Mouse (Mus musculus) forebrain, embryonic 10.5 days (tissue): ENCODE measurements at regions not wholly inside any gene's neighbourhood (a gene's known extent, or its start where the extent isn't known, plus 50 kb on each side); places are given as distances from the start of the nearest gene placed in this dataset.
"Not testable (repeated sequence)": the region's sequence is repeated elsewhere in the genome, so short reads cannot be mapped to it uniquely, and the experiment has no call there.

Experiments used
- DNase-seq: peaks from one replicate; pipeline ENCODE4 v3.0.0-alpha.2; 2017; ENCODE audit warnings: low spot score; ENCODE audit errors: extremely low spot score
- H3K27ac ChIP-seq: fragments of 300-500 bp; sonication (generic); 2 replicates; pipeline ENCODE4 v1.5.1; 2016; ENCODE audit warnings: mild to moderate bottlenecking
- H3K27me3 ChIP-seq: fragments of 300-500 bp; sonication (generic); 2 replicates; pipeline ENCODE4 v1.6.1; 2016; ENCODE audit warnings: mild to moderate bottlenecking; ENCODE audit not compliant: poor library complexity, severe bottlenecking
- H3K36me3 ChIP-seq: fragments of 300-500 bp; sonication (generic); replicated peaks from 2 replicates; pipeline ENCODE4 v1.6.1; 2016; ENCODE audit warnings: mild to moderate bottlenecking, moderate library complexity
- H3K4me1 ChIP-seq: fragments of 300-500 bp; sonication (generic); 2 replicates; pipeline ENCODE4 v1.6.1; 2016
- H3K4me3 ChIP-seq: fragments of 300-500 bp; sonication (generic); 2 replicates; pipeline ENCODE4 v1.5.1; 2016; ENCODE audit warnings: mild to moderate bottlenecking, moderate library complexity
- H3K9me3 ChIP-seq: fragments of 300-500 bp; sonication (generic); 2 replicates; pipeline ENCODE4 v1.6.1; 2016; ENCODE audit warnings: mild to moderate bottlenecking, moderate library complexity
- WGBS: fragments of 180-500 bp; shearing (Covaris S2); methylation state at CpG from one replicate; pipeline ENCODE4 v1.1.7; 2016; 5-methylcytosine and 5-hydroxymethylcytosine counted together

DNA sequence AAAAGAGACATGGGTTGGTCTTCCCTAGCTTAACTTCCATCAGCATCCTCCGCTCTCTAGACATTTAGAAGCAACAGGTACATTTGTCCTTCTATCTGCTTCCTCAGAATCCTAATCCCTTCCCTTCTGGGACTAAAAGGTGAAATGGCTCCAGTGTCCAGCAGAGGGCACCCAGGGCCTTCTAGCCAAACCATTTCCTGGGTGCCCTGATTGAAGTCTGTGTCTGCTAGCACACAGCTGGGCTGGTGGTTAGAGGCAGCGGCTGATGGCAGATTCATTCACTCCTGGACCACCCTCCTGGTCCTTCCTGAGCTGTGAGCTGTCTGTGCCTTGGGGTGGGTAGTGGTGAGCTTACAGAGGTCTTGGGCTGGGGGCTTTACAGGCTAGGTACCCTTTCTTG lies 76.5 kb upstream of the Col13a1 start:
- H3K27me3 ChIP-seq = no peaks in the 10 kb centered on the region
- DNase-seq = peak; percentile 40
- H3K4me3 ChIP-seq = no peak overlapping the region
- H3K36me3 ChIP-seq = no peaks in the 10 kb centered on the region
- H3K4me1 ChIP-seq = peaks cover 8% of the 10 kb centered on the region; the same call in 1 of the 2 replicates
- no peak overlapping the region for H3K27ac ChIP-seq
- H3K9me3 ChIP-seq = no peaks in the 10 kb centered on the region
- 53% methylated on average over 2 of the region's 2 CpGs for WGBS

DNA sequence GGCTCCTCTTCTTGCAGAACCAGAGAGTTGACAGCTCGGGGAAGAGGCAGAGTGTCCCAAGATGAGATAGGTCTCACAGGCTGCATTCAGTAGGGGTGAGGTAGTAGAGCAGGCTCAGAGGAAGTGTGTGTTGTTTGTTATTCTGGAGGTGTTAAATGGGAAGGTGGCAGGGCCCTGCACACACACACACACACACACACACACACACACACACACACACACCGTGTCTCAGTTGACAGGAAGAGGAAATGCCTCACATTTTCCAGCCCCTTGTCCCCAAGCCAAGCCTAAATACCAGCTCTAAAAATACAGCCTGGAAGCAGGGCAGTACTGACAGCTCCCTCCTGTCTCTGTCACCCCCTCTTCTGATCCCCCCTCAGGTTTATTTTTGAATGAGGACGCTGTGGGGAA lies 70.9 kb upstream of the Col13a1 start:
- no peak for DNase-seq

DNA sequence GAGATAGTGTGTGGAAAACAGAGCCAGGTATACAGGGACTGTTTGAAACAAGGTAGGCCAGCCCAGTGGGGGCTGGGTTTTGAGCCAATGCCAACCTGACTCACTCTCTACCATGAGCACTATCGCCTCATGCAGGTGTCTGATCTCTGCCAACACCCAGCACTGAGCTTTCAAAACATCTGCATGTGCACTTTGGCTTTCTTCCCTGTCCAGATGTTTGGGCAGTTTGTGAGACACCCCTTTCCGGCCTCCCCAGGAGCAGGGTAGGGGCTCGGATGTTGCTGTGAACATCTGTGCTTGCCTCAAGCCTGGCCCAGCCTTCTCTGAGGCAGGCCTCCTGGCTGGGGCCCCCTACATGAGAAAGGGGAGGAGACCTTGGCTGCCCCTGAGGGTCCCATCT lies 65.5 kb upstream of the Col13a1 start:
- Histone ChIP-seq H3K36me3 (no peaks in the 10 kb centered on the region), H3K27me3 (no peaks in the 10 kb centered on the region), H3K4me3 (no peak overlapping the region), H3K9me3 (peaks cover 15% of the 10 kb centered on the region), H3K4me1 (peaks cover 4% of the 10 kb centered on the region; the same call in 1 of the 2 replicates), H3K27ac (no peak overlapping the region)
- no peak for DNase-seq
- 93% methylated on average over 3 of the region's 3 CpGs for WGBS

More for the DNA sequence above, 70.9 kb upstream of the Col13a1 start:
- Histone ChIP-seq H3K4me3 (no peak overlapping the region), H3K9me3 (no peaks in the 10 kb centered on the region), H3K4me1 (peaks cover 8% of the 10 kb centered on the region; the same call in 1 of the 2 replicates), H3K27ac (no peak overlapping the region), H3K36me3 (no peaks in the 10 kb centered on the region), H3K27me3 (no peaks in the 10 kb centered on the region)
- WGBS = 60% methylated on average over 3 of the region's 3 CpGs

DNA sequence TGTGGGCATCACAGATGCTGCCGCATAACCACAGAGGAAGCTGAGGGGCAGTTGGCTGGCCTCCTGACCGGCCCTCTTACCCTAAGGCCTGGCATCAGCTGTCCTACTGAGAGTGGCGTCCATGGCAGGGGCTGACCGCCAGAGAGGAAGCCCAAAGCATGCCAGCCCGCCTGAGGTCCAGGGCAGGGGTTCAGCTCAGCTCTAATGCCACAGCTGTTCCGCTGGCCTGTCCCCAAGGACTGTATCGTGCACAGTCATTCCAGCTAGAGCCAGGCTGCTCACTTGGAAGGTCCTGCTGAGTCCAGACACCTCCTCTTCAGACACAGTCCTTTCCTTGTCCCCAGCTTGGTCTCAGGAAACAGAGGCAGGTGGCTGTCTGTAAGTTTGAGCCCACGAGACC lies 61.0 kb upstream of the Col13a1 start:
- WGBS = 87% methylated on average over 8 of the region's 8 CpGs
- no peaks in the 10 kb centered on the region for H3K36me3 ChIP-seq
- H3K9me3 ChIP-seq = peaks cover 17% of the 10 kb centered on the region
- DNase-seq = no peak
- no peak overlapping the region for H3K27ac ChIP-seq
- H3K4me1 ChIP-seq = peaks cover 4% of the 10 kb centered on the region; the same call in 1 of the 2 replicates
- H3K4me3 ChIP-seq = no peak overlapping the region
- H3K27me3 ChIP-seq = no peaks in the 10 kb centered on the region

DNA sequence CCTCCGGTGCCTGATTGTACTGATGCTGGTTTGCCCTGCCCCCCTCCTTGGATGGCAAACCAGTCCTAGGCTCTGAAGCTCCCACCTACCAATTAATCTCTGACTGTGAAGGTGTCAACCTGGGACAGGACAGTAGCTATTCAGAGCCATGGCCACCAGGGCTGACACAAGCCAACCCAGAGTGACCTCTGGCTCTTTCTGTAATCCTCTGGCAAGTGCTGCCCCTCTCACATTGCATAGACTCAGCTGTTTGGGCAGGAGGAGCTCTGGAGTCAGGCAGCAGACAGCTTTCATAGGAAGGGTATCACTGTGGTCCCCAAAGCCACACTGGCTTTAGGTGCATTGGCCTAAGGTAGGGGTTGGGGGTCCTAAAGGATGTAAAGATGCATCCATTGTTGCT lies 59.7 kb upstream of the Col13a1 start:
- 95% methylated on average over 1 of the region's 1 CpGs for WGBS
- no peak overlapping the region for H3K4me3 ChIP-seq
- H3K27me3 ChIP-seq = no peaks in the 10 kb centered on the region

DNA sequence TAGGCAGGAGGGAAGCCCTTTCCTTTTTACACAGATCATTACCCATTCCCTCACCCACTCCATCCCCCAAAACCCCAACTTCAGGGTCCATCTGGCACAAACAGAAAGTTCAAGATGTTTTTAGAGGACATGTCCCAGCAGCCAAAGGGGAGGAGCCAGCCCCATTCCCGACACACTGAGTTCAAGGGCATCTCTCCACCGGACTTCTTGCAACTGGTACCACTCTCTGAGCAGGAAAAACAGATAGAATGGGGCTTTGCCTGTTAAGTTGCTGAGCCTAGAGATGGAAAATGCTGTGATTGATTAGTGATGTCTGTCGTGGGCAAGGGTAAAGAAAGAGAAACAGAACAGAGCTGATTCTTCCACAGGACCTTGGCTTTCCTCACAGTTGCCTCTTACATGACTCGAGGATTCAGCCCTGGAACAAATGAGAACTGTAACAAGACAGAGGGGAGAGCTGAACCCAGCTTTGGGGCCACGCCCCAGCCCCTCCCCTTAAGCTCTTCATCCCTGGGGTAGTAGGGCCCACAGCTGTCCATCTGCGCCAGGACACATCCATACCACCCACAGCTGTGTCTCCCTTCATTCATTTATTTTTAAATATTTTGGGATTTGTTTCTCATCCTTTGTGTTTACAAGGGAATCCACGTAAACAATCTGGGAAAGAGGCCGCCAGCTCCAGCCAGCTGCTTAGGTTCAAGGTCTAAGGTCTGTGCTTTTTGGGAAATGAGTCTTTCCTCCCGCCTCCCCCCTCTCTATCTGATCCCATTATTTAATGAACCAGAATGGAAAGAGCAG lies 58.7 kb upstream of the Col13a1 start:
- Histone ChIP-seq H3K27ac (no peak overlapping the region), H3K4me1 (0 out of 2 replicates have a peak, but pooled peaks cover 3% of the 10 kb centered on the region), H3K9me3 (peaks cover 17% of the 10 kb centered on the region), H3K27me3 (no peaks in the 10 kb centered on the region), H3K4me3 (no peak overlapping the region), H3K36me3 (no peaks in the 10 kb centered on the region)
- no peak for DNase-seq
- 83% methylated on average over 9 of the region's 9 CpGs for WGBS

More for the DNA sequence above, 59.7 kb upstream of the Col13a1 start:
- peaks cover 17% of the 10 kb centered on the region for H3K9me3 ChIP-seq
- peaks cover 6% of the 10 kb centered on the region; the same call in 1 of the 2 replicates for H3K4me1 ChIP-seq
- no peaks in the 10 kb centered on the region for H3K36me3 ChIP-seq
- no peak overlapping the region for H3K27ac ChIP-seq
- DNase-seq = no peak

DNA sequence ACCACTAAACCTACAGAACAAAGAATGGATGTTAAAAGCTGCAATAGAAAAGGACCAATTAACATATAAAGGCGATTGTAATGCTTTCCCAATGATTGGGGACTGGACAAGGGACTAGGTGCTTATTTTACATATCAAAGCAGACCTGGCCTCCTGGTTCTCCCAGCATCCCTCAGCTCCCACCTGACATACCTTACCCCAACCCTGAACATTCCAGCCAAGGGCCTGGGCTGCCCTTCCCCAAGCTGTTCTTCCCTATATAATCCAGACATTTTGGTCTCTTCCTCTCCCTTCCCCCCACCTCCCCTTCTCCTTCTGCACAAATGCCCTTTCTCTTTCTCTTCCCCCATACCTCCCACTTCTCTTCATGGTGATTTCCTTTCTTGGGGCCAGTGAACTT lies 57.9 kb upstream of the Col13a1 start:
- 67% methylated on average over 1 of the region's 1 CpGs for WGBS
- Histone ChIP-seq H3K27ac (no peak overlapping the region), H3K9me3 (peaks cover 17% of the 10 kb centered on the region), H3K4me1 (0 out of 2 replicates have a peak, but pooled peaks cover 3% of the 10 kb centered on the region), H3K36me3 (no peaks in the 10 kb centered on the region), H3K4me3 (no peak overlapping the region), H3K27me3 (no peaks in the 10 kb centered on the region)
- no peak for DNase-seq

DNA sequence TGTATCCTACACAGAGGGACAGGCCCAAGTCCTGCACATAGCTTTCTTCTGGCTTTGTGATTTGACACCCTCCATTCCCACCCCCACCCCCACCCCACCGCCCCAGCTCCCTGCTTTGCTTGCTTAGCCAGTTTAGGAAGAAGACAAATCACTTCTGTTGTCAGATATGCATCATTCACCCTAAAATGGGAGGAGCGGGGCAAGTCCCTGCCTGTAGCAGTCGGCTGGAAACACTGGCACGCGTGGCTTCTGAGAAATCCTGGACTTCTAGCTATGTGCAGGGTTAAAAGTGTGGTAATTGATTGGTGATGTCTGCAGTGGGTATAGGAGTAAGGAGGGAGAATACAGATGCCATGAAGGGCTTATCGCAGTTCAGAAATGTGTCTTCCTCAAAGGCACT lies 55.4 kb upstream of the Col13a1 start:
- 85% methylated on average over 6 of the region's 6 CpGs for WGBS
- DNase-seq = no peak
- 0 out of 2 replicates have a peak, but pooled peaks cover 4% of the 10 kb centered on the region for H3K9me3 ChIP-seq
- no peak overlapping the region for H3K4me3 ChIP-seq
- 0 out of 2 replicates have a peak, but pooled peaks cover 3% of the 10 kb centered on the region for H3K4me1 ChIP-seq
- no peaks in the 10 kb centered on the region for H3K27me3 ChIP-seq
- no peaks in the 10 kb centered on the region for H3K36me3 ChIP-seq
- no peak overlapping the region for H3K27ac ChIP-seq

DNA sequence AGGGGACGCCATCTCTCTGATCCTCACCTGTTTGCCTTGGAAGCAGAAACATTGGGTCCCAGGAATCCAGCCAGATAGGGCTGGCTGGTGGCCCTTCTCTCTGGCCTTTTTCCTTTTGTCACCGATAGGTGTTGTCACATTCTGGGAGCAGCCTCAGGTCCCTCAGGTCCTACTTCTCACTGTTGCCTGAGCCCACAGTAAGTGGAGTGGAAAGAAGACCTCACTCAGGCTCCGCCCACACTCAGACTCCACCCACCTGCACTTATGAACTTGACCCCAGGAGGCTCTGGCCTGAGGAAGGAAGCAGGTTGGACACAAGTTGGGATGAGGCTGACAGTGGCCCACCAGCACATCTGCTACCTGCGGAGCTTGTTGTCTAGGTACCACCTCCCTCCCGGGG lies 54.8 kb upstream of the Col13a1 start:
- Histone ChIP-seq H3K4me1 (0 out of 2 replicates have a peak, but pooled peaks cover 3% of the 10 kb centered on the region), H3K27me3 (no peaks in the 10 kb centered on the region), H3K27ac (no peak overlapping the region), H3K4me3 (no peak overlapping the region), H3K36me3 (no peaks in the 10 kb centered on the region), H3K9me3 (0 out of 2 replicates have a peak, but pooled peaks cover 4% of the 10 kb centered on the region)
- no peak for DNase-seq
- 81% methylated on average over 5 of the region's 5 CpGs for WGBS

DNA sequence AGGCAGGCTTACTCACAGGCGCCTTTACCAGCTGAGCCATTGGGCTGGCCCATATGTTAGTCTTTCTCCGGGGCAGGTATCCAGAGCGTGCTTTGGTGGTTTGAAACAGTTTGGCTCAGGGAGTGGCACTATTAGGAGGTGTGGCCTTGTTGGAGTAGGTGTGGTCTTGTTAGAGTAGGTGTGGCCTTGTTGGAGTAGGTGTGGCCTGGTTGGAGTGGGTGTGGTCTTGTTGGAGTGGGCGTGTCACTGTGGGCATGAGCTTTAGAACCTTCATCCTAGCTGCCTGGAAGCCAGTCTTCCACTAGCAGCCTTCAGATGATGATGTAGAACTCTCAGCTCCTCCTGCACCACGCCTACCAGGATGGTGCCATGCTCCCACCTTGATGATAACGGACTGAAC lies 53.1 kb upstream of the Col13a1 start:
- not testable (repeated sequence) for DNase-seq, H3K4me1 ChIP-seq, H3K36me3 ChIP-seq, H3K9me3 ChIP-seq, H3K4me3 ChIP-seq, H3K27me3 ChIP-seq, H3K27ac ChIP-seq
- 89% methylated on average over 6 of the region's 6 CpGs for WGBS

DNA sequence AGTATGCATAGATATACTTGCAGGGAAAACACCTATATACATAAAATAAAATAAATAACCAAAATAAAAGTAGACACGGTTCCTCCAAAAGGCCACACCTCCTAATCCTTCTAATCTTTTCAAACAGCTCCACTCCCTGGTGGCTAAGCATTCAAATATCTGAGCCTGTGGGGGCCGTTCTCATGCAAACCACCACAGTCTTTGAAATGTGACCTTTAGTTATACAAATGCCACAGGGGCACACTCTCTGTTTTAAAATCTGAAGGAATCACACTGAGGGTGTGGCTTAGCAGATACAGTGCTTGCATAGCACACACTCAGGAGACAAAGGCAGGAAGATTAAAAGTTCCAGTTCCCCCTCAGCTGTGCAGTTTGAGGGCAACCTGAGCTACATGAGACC lies 50.4 kb upstream of the Col13a1 start:
- DNase-seq = no peak
- H3K27me3 ChIP-seq = no peaks in the 10 kb centered on the region
- H3K27ac ChIP-seq = no peak overlapping the region
- peaks cover 5% of the 10 kb centered on the region for H3K4me1 ChIP-seq
- H3K9me3 ChIP-seq = 0 out of 2 replicates have a peak, but pooled peaks cover 4% of the 10 kb centered on the region
- no peak overlapping the region for H3K4me3 ChIP-seq
- 85% methylated on average over 2 of the region's 2 CpGs for WGBS
- no peaks in the 10 kb centered on the region for H3K36me3 ChIP-seq
